Mouse (Mus musculus): Measurements from ENCODE around the gene Rasgef1b.

DNA sequence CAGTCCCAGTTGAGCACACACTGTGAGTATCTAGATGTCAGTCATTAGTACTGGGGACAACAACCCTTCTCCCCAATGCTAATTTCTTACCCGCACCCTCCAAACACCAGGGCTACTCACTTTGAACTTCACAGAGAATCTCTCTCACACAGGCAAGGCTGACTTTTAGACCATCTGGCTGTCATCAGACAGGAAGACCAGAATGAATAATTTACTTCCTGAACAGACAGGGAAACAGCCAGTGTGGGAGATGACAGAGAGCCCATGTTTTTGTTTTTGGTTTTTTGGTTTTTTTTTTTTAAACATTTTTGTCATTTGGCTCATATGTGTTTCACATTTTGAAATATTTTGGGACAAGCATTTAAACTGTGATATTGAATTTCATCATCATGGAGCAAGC lies 290.3 kb downstream of the Rasgef1b start:
- TF ChIP-seq CTCF (IDR thresholded peaks at IDR 0.05) (no peak), EP300 (IDR thresholded peaks at IDR 0.05) (no peak)

All from lung, postnatal 0 days (tissue).